Mouse (Mus musculus): Measurements from ENCODE around the gene Slc35b1. TPM values are rescaled to one million over a fixed set of nuclear protein-coding genes. Genes with fewer than 3 reads are reported as not detected.

The Slc35b1 gene
- polyA plus RNA-seq (2016; fragmentation: Nextera tagmentation; extraction: Ambion mirVana), result 122 and 125 TPM in 2 replicates

- Histone ChIP-seq H3K27ac (peak within 1 kb of the TSS; percentile 74), H3K4me3 (replicated peaks) (peak within 1 kb of the TSS; percentile 85), H3K9me3 (no peaks in the 10 kb centered on the region), H3K4me1 (replicated peaks) (peaks cover 13% of the 10 kb centered on the region), H3K27me3 (no peaks in the 10 kb centered on the region), H3K36me3 (peaks cover 61% of the 10 kb centered on the region), H3K9ac (replicated peaks) (peak within 1 kb of the TSS; percentile 77), H3K4me2 (peak within 1 kb of the TSS; percentile 62)
- under 1% methylated on average over 42 of the region's 42 CpGs for WGBS
- peak; percentile 86 for ATAC-seq (ENCODE audit: insufficient number of reproducible peaks, insufficient read depth, low FRiP score, low TSS enrichment, low read depth)
Observed at GRCm38 (mm10) chr11:95384319-95384972, at the start of gene Slc35b1. Gene Slc35b1 (plus strand): TSS chr11:95384692.

- under 1% methylated on average over 15 of the region's 27 CpGs for WGBS
- peaks cover 31% of the 10 kb centered on the region for H3K4me1 ChIP-seq (replicated peaks)
- H3K9ac ChIP-seq (replicated peaks), result peak within 1 kb of the TSS; percentile 92
- ATAC-seq (ENCODE audit: insufficient number of reproducible peaks, insufficient read depth, low FRiP score, low TSS enrichment, low read depth), result peak; percentile 97
- H3K27me3 ChIP-seq, result no peaks in the 10 kb centered on the region
- no peaks in the 10 kb centered on the region for H3K36me3 ChIP-seq
- peak within 1 kb of the TSS; percentile 91 for H3K4me3 ChIP-seq (replicated peaks)
- peak within 1 kb of the TSS; percentile 75 for H3K4me2 ChIP-seq
- H3K9me3 ChIP-seq, result no peaks in the 10 kb centered on the region
- peak within 1 kb of the TSS; percentile 81; the same call in 1 of the 2 replicates for H3K27ac ChIP-seq
Observed at GRCm38 (mm10) chr11:95336568-95337128, 47.8 kb upstream of the Slc35b1 start, which contains the start of gene Fam117a. Gene Fam117a (plus strand): TSS chr11:95337018.

- Histone ChIP-seq H3K27me3 (no peaks in the 10 kb centered on the region), H3K36me3 (no peaks in the 10 kb centered on the region), H3K27ac (peak overlapping the region; percentile 81; the same call in 1 of the 2 replicates), H3K4me1 (replicated peaks) (peaks cover 31% of the 10 kb centered on the region), H3K4me3 (replicated peaks) (peak overlapping the region; percentile 91), H3K9ac (replicated peaks) (peak overlapping the region; percentile 92), H3K9me3 (no peaks in the 10 kb centered on the region), H3K4me2 (peak overlapping the region; percentile 75)
- WGBS, result under 1% methylated on average over 50 of the region's 50 CpGs
- ATAC-seq (ENCODE audit: insufficient number of reproducible peaks, insufficient read depth, low FRiP score, low TSS enrichment, low read depth), result peak; percentile 66
Observed at GRCm38 (mm10) chr11:95337129-95337813, 47.2 kb upstream of the Slc35b1 start.

- Histone ChIP-seq H3K4me2 (peak overlapping the region; percentile 75), H3K4me3 (replicated peaks) (peak overlapping the region; percentile 91), H3K4me1 (replicated peaks) (peaks cover 31% of the 10 kb centered on the region), H3K36me3 (no peaks in the 10 kb centered on the region), H3K9me3 (no peaks in the 10 kb centered on the region), H3K27ac (peak overlapping the region; percentile 81; the same call in 1 of the 2 replicates), H3K9ac (replicated peaks) (peak overlapping the region; percentile 92), H3K27me3 (no peaks in the 10 kb centered on the region)
- 8% methylated on average over 9 of the region's 9 CpGs for WGBS
- ATAC-seq (ENCODE audit: insufficient number of reproducible peaks, insufficient read depth, low FRiP score, low TSS enrichment, low read depth), result no peak
Observed at GRCm38 (mm10) chr11:95337846-95338342, 46.6 kb upstream of the Slc35b1 start.

GRCm38 (mm10) chr11:95339471-95340021 lies 44.9 kb upstream of the Slc35b1 start:
- Histone ChIP-seq H3K27ac (peak overlapping the region; percentile 51), H3K36me3 (no peaks in the 10 kb centered on the region), H3K9me3 (no peaks in the 10 kb centered on the region), H3K9ac (replicated peaks) (peak overlapping the region; percentile 24; the same call in 1 of the 2 replicates), H3K4me1 (replicated peaks) (peaks cover 47% of the 10 kb centered on the region), H3K4me2 (peak overlapping the region; percentile 75), H3K4me3 (replicated peaks) (peak overlapping the region; percentile 19), H3K27me3 (no peaks in the 10 kb centered on the region)
- ATAC-seq (ENCODE audit: insufficient number of reproducible peaks, insufficient read depth, low FRiP score, low TSS enrichment, low read depth), result no peak
- WGBS, result 7% methylated on average over 14 of the region's 14 CpGs

GRCm38 (mm10) chr11:95340259-95340658 lies 44.2 kb upstream of the Slc35b1 start:
- peaks cover 54% of the 10 kb centered on the region for H3K4me1 ChIP-seq (replicated peaks)
- WGBS, result 23% methylated on average over 1 of the region's 1 CpGs

GRCm38 (mm10) chr11:95340664-95341063 lies 43.8 kb upstream of the Slc35b1 start:
- Histone ChIP-seq H3K4me1 (replicated peaks) (peaks cover 54% of the 10 kb centered on the region), H3K36me3 (no peaks in the 10 kb centered on the region), H3K4me3 (replicated peaks) (no peak overlapping the region), H3K27me3 (no peaks in the 10 kb centered on the region), H3K9ac (replicated peaks) (no peak overlapping the region), H3K27ac (no peak overlapping the region), H3K4me2 (no peak overlapping the region), H3K9me3 (no peaks in the 10 kb centered on the region)
- 14% methylated on average over 5 of the region's 5 CpGs for WGBS
- no peak for ATAC-seq (ENCODE audit: insufficient number of reproducible peaks, insufficient read depth, low FRiP score, low TSS enrichment, low read depth)

More at GRCm38 (mm10) chr11:95340259-95340658, 44.2 kb upstream of the Slc35b1 start:
- H3K9me3 ChIP-seq, result no peaks in the 10 kb centered on the region
- no peak overlapping the region; the same call in 1 of the 2 replicates for H3K4me3 ChIP-seq (replicated peaks)
- H3K27me3 ChIP-seq, result no peaks in the 10 kb centered on the region
- no peak for ATAC-seq (ENCODE audit: insufficient number of reproducible peaks, insufficient read depth, low FRiP score, low TSS enrichment, low read depth)
- H3K9ac ChIP-seq (replicated peaks), result no peak overlapping the region
- no peaks in the 10 kb centered on the region for H3K36me3 ChIP-seq
- peak overlapping the region; percentile 51; the same call in 1 of the 2 replicates for H3K27ac ChIP-seq
- peak overlapping the region; percentile 75; the same call in 1 of the 2 replicates for H3K4me2 ChIP-seq

GRCm38 (mm10) chr11:95343180-95343579 lies 41.3 kb upstream of the Slc35b1 start:
- H3K4me1 ChIP-seq (replicated peaks), result peaks cover 45% of the 10 kb centered on the region
- H3K4me2 ChIP-seq, result no peak overlapping the region

GRCm38 (mm10) chr11:95344181-95344580 lies 40.3 kb upstream of the Slc35b1 start:
- Histone ChIP-seq H3K4me3 (replicated peaks) (no peak overlapping the region), H3K27me3 (no peaks in the 10 kb centered on the region), H3K4me2 (no peak overlapping the region), H3K36me3 (peaks cover 32% of the 10 kb centered on the region), H3K9me3 (no peaks in the 10 kb centered on the region), H3K9ac (replicated peaks) (no peak overlapping the region), H3K27ac (no peak overlapping the region), H3K4me1 (replicated peaks) (peaks cover 35% of the 10 kb centered on the region)
- ATAC-seq (ENCODE audit: insufficient number of reproducible peaks, insufficient read depth, low FRiP score, low TSS enrichment, low read depth), result no peak
- 31% methylated on average over 2 of the region's 2 CpGs for WGBS

More at GRCm38 (mm10) chr11:95343180-95343579, 41.3 kb upstream of the Slc35b1 start:
- H3K9me3 ChIP-seq, result no peaks in the 10 kb centered on the region
- WGBS, result 58% methylated on average over 4 of the region's 4 CpGs
- no peak overlapping the region for H3K9ac ChIP-seq (replicated peaks)
- no peaks in the 10 kb centered on the region for H3K27me3 ChIP-seq
- no peak for ATAC-seq (ENCODE audit: insufficient number of reproducible peaks, insufficient read depth, low FRiP score, low TSS enrichment, low read depth)
- H3K27ac ChIP-seq, result no peak overlapping the region; the same call in 1 of the 2 replicates
- peaks cover 22% of the 10 kb centered on the region for H3K36me3 ChIP-seq
- H3K4me3 ChIP-seq (replicated peaks), result no peak overlapping the region

GRCm38 (mm10) chr11:95350289-95350688 lies 34.2 kb upstream of the Slc35b1 start:
- Histone ChIP-seq H3K9ac (replicated peaks) (no peak overlapping the region), H3K9me3 (no peaks in the 10 kb centered on the region), H3K4me2 (no peak overlapping the region), H3K27ac (no peak overlapping the region), H3K4me3 (replicated peaks) (no peak overlapping the region), H3K27me3 (no peaks in the 10 kb centered on the region), H3K4me1 (replicated peaks) (no peaks in the 10 kb centered on the region; the same call in 1 of the 2 replicates), H3K36me3 (peaks cover 47% of the 10 kb centered on the region)
- 58% methylated on average over 6 of the region's 6 CpGs for WGBS
- no peak for ATAC-seq (ENCODE audit: insufficient number of reproducible peaks, insufficient read depth, low FRiP score, low TSS enrichment, low read depth)

Measured in limb, embryonic 12.5 days (tissue).